Comparison of ENCODE assay signal across 9 mouse cellular contexts in genomic region chr1:132319242-132319641, GRCm38 (mm10). TPM values are rescaled to one million over a fixed set of nuclear protein-coding genes. Genes with fewer than 3 reads are reported as not detected.
A peak's percentile ranks its signal among the peaks of the same experiment; 100 is the strongest.
DNase-seq lines count a peak whose midpoint lies in the region; ATAC-seq and TF ChIP-seq lines count a peak whose summit lies in the region.
"Had no signal": no experiment of that assay in that cellular context is flagged by ENCODE, and none has a peak within 500 bp of the region (broad histone marks: within the 10 kb centered on the region; RNA-seq: fewer than 3 reads in every experiment).

No protein-coding gene starts in this region.

- peak overlapping the region; percentile 66; the same call in 1 of the 2 replicates for H3K4me3 ChIP-seq in hindbrain, embryonic 12.5 days
- H3K4me3 ChIP-seq in lung, postnatal 0 days (ENCODE audit: low read depth, low read length) = no peak overlapping the region
- H3K4me3 ChIP-seq: limb, embryonic 15.5 days had no signal

- H3K9ac ChIP-seq in hindbrain, embryonic 12.5 days = no peak overlapping the region
- H3K9ac ChIP-seq in lung, postnatal 0 days (replicated peaks; ENCODE audit: low read depth) = no peak overlapping the region
- H3K9ac ChIP-seq: limb, embryonic 15.5 days had no signal

- H3K27ac ChIP-seq in hindbrain, embryonic 12.5 days = peak overlapping the region; percentile 84
- H3K27ac ChIP-seq in lung, postnatal 0 days (ENCODE audit: low read length) = peak overlapping the region; percentile 66; the same call in 1 of the 2 replicates
- H3K27ac ChIP-seq: limb, embryonic 15.5 days had no signal

- 0 out of 2 replicates have a peak, but pooled peaks cover 3% of the 10 kb centered on the region for H3K27me3 ChIP-seq in hindbrain, embryonic 12.5 days
- no peaks in the 10 kb centered on the region for H3K27me3 ChIP-seq in lung, postnatal 0 days (replicated peaks; ENCODE audit: insufficient read depth, low read length)

- peak overlapping the region; percentile 63 for H3K4me2 ChIP-seq in hindbrain, embryonic 12.5 days (replicated peaks)
- H3K4me2 ChIP-seq in lung, postnatal 0 days (replicated peaks; ENCODE audit: low read depth, low read length) = no peak overlapping the region
- H3K4me2 ChIP-seq: limb, embryonic 15.5 days had no signal

- no peaks in the 10 kb centered on the region for H3K9me3 ChIP-seq in hindbrain, embryonic 12.5 days (replicated peaks)
- no peaks in the 10 kb centered on the region for H3K9me3 ChIP-seq in lung, postnatal 0 days (ENCODE audit: low read length)
- H3K9me3 ChIP-seq: limb, embryonic 15.5 days had no signal

- DNase-seq in spleen, postnatal 4 days (ENCODE audit: low spot score in 2 of 2) = peak; percentile 59 to 82
- no peak for DNase-seq in spleen, adult 18-20 months
- peak; percentile 51 to 76 for DNase-seq in cerebellum, postnatal 4 days (ENCODE audit: low spot score in 2 of 2)
- DNase-seq in lung, postnatal 0 days (ENCODE audit: low spot score) = peak; percentile 94
- DNase-seq in ovary, postnatal 36 days (ENCODE audit: low spot score) = peak; percentile 83
- no peak for DNase-seq in B cell, adult 2 months

- no peak for ATAC-seq in hindbrain, embryonic 12.5 days (ENCODE audit: low FRiP score)
- ATAC-seq in lung, postnatal 0 days = peak; percentile 83
- no peak for ATAC-seq in erythroblast, adult 5-6 weeks (replicated peaks; ENCODE audit: low FRiP score, poor library complexity, severe bottlenecking)

- no peak for TF ChIP-seq CTCF in lung, postnatal 0 days (IDR thresholded peaks at IDR 0.05)

- TF ChIP-seq EP300 in lung, postnatal 0 days (IDR thresholded peaks at IDR 0.05) = peak; percentile 68

- H3K4me1 ChIP-seq in hindbrain, embryonic 12.5 days = peaks cover 76% of the 10 kb centered on the region
- peaks cover 18% of the 10 kb centered on the region; the same call in 1 of the 2 replicates for H3K4me1 ChIP-seq in lung, postnatal 0 days (ENCODE audit: insufficient read depth, low read depth, low read length)

- WGBS in hindbrain, embryonic 12.5 days = 40% methylated on average over 5 of the region's 5 CpGs
- 35% methylated on average over 5 of the region's 5 CpGs for WGBS in lung, postnatal 0 days

- no peaks in the 10 kb centered on the region for H3K36me3 ChIP-seq in hindbrain, embryonic 12.5 days
- H3K36me3 ChIP-seq in lung, postnatal 0 days (ENCODE audit: insufficient read depth, low read length) = no peaks in the 10 kb centered on the region
- H3K36me3 ChIP-seq: limb, embryonic 15.5 days had no signal

RNA-seq across cellular contexts. Expression of gene Nuak2, which starts 3.3 kb away (rescaled TPM):
- polyA plus RNA-seq in hindbrain, embryonic 12.5 days (2016; fragmentation: Nextera tagmentation; extraction: Ambion mirVana) = 29.7 and 30.0 TPM in 2 replicates
- polyA plus RNA-seq in lung, postnatal 0 days (2015; fragmentation: Nextera tagmentation; extraction: Ambion mirVana) = 11.9 and 12.1 TPM in 2 replicates
- 4.4 and 7.7 TPM in 2 replicates for total RNA-seq in erythroblast, adult 5-6 weeks (2015; ENCODE audit: low replicate concordance)
- total RNA-seq in erythroblast, adult 5-6 weeks (2017; ENCODE audit: low replicate concordance) = 1.8 and 3.7 TPM in 2 replicates

RNA-seq across cellular contexts. Expression of gene Klhdc8a, which starts 20.8 kb away (rescaled TPM):
- polyA plus RNA-seq in hindbrain, embryonic 12.5 days (2016; fragmentation: Nextera tagmentation; extraction: Ambion mirVana) = 5.1 and 5.3 TPM in 2 replicates
- polyA plus RNA-seq in lung, postnatal 0 days (2015; fragmentation: Nextera tagmentation; extraction: Ambion mirVana) = 4.1 and 4.4 TPM in 2 replicates
- total RNA-seq in erythroblast, adult 5-6 weeks (2015; ENCODE audit: low replicate concordance) = not detected in 2 replicates
- total RNA-seq in erythroblast, adult 5-6 weeks (2017; ENCODE audit: low replicate concordance) = not detected in 2 replicates

Comparison
In these comparisons a context has a peak if more than half of its experiments do, and no peak if none do; other contexts are left out.
1. DNase-seq: peak in spleen, postnatal 4 days (2 of 2), cerebellum, postnatal 4 days (2 of 2), lung, postnatal 0 days (single experiment) and ovary, postnatal 36 days (single experiment); none in spleen, adult 18-20 months (0 of 2) and B cell, adult 2 months (0 of 2).